Comparison of ENCODE assay signal across 30 mouse cellular contexts in genomic region chr15:101484939-101485338, GRCm38 (mm10). TPM values are rescaled to one million over a fixed set of nuclear protein-coding genes. Genes with fewer than 3 reads are reported as not detected.
DNase-seq lines count a peak whose midpoint lies in the region; ATAC-seq and TF ChIP-seq lines count a peak whose summit lies in the region.
"Had no signal": no experiment of that assay in that cellular context is flagged by ENCODE, and none has a peak within 500 bp of the region (broad histone marks: within the 10 kb centered on the region; RNA-seq: fewer than 3 reads in every experiment).

No protein-coding gene starts in this region.

- no peak for TF ChIP-seq EP300 in liver, postnatal 0 days (IDR thresholded peaks at IDR 0.05; ENCODE audit: low read depth)

- H3K9ac ChIP-seq in liver, postnatal 0 days (replicated peaks): no peak overlapping the region
- H3K9ac ChIP-seq: embryonic facial prominence, embryonic 15.5 days; forebrain, embryonic 15.5 days; heart, embryonic 13.5 days; hindbrain, embryonic 13.5 days had no signal

- H3K4me2 ChIP-seq in liver, postnatal 0 days (ENCODE audit: low read depth, low read length): peak overlapping the region; percentile 22; the same call in 1 of the 2 replicates
- H3K4me2 ChIP-seq: embryonic facial prominence, embryonic 15.5 days; forebrain, embryonic 15.5 days; heart, embryonic 13.5 days; hindbrain, embryonic 13.5 days had no signal

- H3K27me3 ChIP-seq in liver, postnatal 0 days (ENCODE audit: insufficient read depth, low read length): no peaks in the 10 kb centered on the region
- H3K27me3 ChIP-seq in kidney, adult 2 months (replicated peaks; ENCODE audit: control insufficient read depth, insufficient read depth, low read length): no peaks in the 10 kb centered on the region
- H3K27me3 ChIP-seq: embryonic facial prominence, embryonic 15.5 days; forebrain, embryonic 15.5 days; hindbrain, embryonic 13.5 days had no signal

- ATAC-seq in liver, postnatal 0 days: peak; percentile 65
- ATAC-seq in common myeloid progenitor, adult 5-6 weeks (replicated peaks; ENCODE audit: low read depth, poor library complexity, severe bottlenecking): 0 out of 2 replicates have a peak, but pooled peaks have one; percentile 19
- peak; percentile 49 for ATAC-seq in megakaryocyte, adult 5-6 weeks (ENCODE audit: poor library complexity, severe bottlenecking)
- ATAC-seq in erythroid progenitor cell, adult 5-6 weeks (replicated peaks; ENCODE audit: low FRiP score, poor library complexity, severe bottlenecking): no peak
- ATAC-seq: CD4-positive, CD25-positive, alpha-beta regulatory T cell, adult 4 months; forebrain, embryonic 15.5 days; hindbrain, postnatal 0 days had no signal

- no peak for TF ChIP-seq POLR2A in kidney, adult 2 months (IDR thresholded peaks at IDR 0.05; ENCODE audit: low read depth, low read length)

- H3K27ac ChIP-seq in liver, postnatal 0 days (ENCODE audit: low read depth): no peak overlapping the region
- no peak overlapping the region for H3K27ac ChIP-seq in kidney, adult 2 months (ENCODE audit: insufficient read depth, low read depth, low read length)
- H3K27ac ChIP-seq: embryonic facial prominence, embryonic 15.5 days; forebrain, embryonic 15.5 days; heart, embryonic 13.5 days; hindbrain, embryonic 13.5 days; hindbrain, postnatal 0 days had no signal

- H3K4me1 ChIP-seq in liver, postnatal 0 days (ENCODE audit: insufficient read depth): peaks cover 6% of the 10 kb centered on the region; the same call in 1 of the 2 replicates
- H3K4me1 ChIP-seq in kidney, adult 2 months (ENCODE audit: control insufficient read depth, insufficient read depth, low read length): no peaks in the 10 kb centered on the region
- H3K4me1 ChIP-seq: embryonic facial prominence, embryonic 15.5 days; forebrain, embryonic 15.5 days had no signal

- H3K4me3 ChIP-seq in liver, postnatal 0 days (ENCODE audit: low read depth, low read length): no peak overlapping the region
- H3K4me3 ChIP-seq in kidney, adult 2 months (ENCODE audit: insufficient read depth, low read depth, low read length): no peak overlapping the region
- H3K4me3 ChIP-seq: embryonic facial prominence, embryonic 15.5 days; erythroblast, embryonic 14.5 days; forebrain, embryonic 15.5 days; heart, embryonic 13.5 days; hindbrain, embryonic 13.5 days had no signal

- DNase-seq in liver, postnatal 0 days: peak; percentile 24
- DNase-seq in liver (no peak), NIH3T3 (ENCODE audit: low read depth) (peak; percentile 29)
- DNase-seq in cerebellum, adult 9-11 months: no peak
- DNase-seq in kidney, adult 2 months: no peak
- DNase-seq: adrenal gland, postnatal 10 days; cerebellum, adult 11-12 months; cerebellum, adult 9-10 months; cerebellum, postnatal 36 days; gastrocnemius, postnatal 36 days; heart, adult 18-20 months; heart, postnatal 4 days; kidney, adult 11 months had no signal

- TF ChIP-seq CTCF in liver, postnatal 0 days (IDR thresholded peaks at IDR 0.05; ENCODE audit: low read depth): no peak
- TF ChIP-seq CTCF in kidney, adult 2 months (conservative IDR thresholded peaks at IDR 0.05; ENCODE audit: insufficient read depth, insufficient read length, low read depth, low read length): no peak

- H3K9me3 ChIP-seq in liver, postnatal 0 days (ENCODE audit: low read length): no peaks in the 10 kb centered on the region
- H3K9me3 ChIP-seq: embryonic facial prominence, embryonic 15.5 days; forebrain, embryonic 15.5 days; heart, embryonic 13.5 days; hindbrain, embryonic 13.5 days had no signal

- no peaks in the 10 kb centered on the region for H3K36me3 ChIP-seq in liver, postnatal 0 days (replicated peaks; ENCODE audit: insufficient read depth, low read length)
- no peaks in the 10 kb centered on the region for H3K36me3 ChIP-seq in kidney, adult 2 months (ENCODE audit: control insufficient read depth, insufficient read depth, low read length)
- H3K36me3 ChIP-seq: embryonic facial prominence, embryonic 15.5 days; forebrain, embryonic 15.5 days; G1E; heart, embryonic 13.5 days; hindbrain, embryonic 13.5 days had no signal

- 72% methylated on average over 1 of the region's 1 CpGs for WGBS in liver, postnatal 0 days (ENCODE audit: insufficient replicate concordance)
- 88% methylated on average over 1 of the region's 1 CpGs for WGBS in kidney, adult 2 months

RNA-seq across cellular contexts. Expression of gene Krt83, which starts 6.4 kb away (rescaled TPM):
- polyA plus RNA-seq in liver, postnatal 0 days (2015; fragmentation: Nextera tagmentation; extraction: Ambion mirVana): 0.33 and 0.58 TPM in 2 replicates
- total RNA-seq in common myeloid progenitor, adult 5-6 weeks (2017): not detected in 2 replicates
- total RNA-seq in megakaryocyte, adult 5-6 weeks (2015): 1.5 and 2.5 TPM in 2 replicates
- 0.73 and 1.1 TPM in 2 replicates for total RNA-seq in megakaryocyte, adult 5-6 weeks (2017)
- not detected in 2 replicates for total RNA-seq in erythroid progenitor cell, adult 5-6 weeks (2015; ENCODE audit: low replicate concordance)
- not detected in 2 replicates for total RNA-seq in erythroid progenitor cell, adult 5-6 weeks (2017; ENCODE audit: low replicate concordance)
- polyA plus RNA-seq in kidney, adult 2 months (2012; rRNA removed): 0.08 TPM in 1 of 2 replicates, not detected in the other
- total RNA-seq: adrenal gland, postnatal 10 days; adrenal gland, postnatal 4 days; G1E; gastrocnemius, adult 8-10 months; gastrocnemius, postnatal 36 days; heart, adult 18-20 months; heart, postnatal 4 days; hindbrain, postnatal 0 days had no signal
- polyA plus RNA-seq: embryonic facial prominence, embryonic 11.5 days; erythroblast, embryonic 14.5 days; forebrain, embryonic 11.5 days; forebrain, embryonic 15.5 days; G1E; heart, embryonic 13.5 days; heart, postnatal 0 days; hindbrain, embryonic 13.5 days; hindbrain, postnatal 0 days; intestine, embryonic 14.5 days had no signal

RNA-seq across cellular contexts. Expression of gene Krt86, which starts 11.7 kb away (rescaled TPM):
- not detected in 2 replicates for polyA plus RNA-seq in liver, postnatal 0 days (2015; fragmentation: Nextera tagmentation; extraction: Ambion mirVana)
- not detected in 2 replicates for total RNA-seq in common myeloid progenitor, adult 5-6 weeks (2017)
- 0.33 and 1.4 TPM in 2 replicates for total RNA-seq in megakaryocyte, adult 5-6 weeks (2015)
- total RNA-seq in megakaryocyte, adult 5-6 weeks (2017): 0.59 and 0.81 TPM in 2 replicates
- total RNA-seq in erythroid progenitor cell, adult 5-6 weeks (2015; ENCODE audit: low replicate concordance): not detected in 2 replicates
- total RNA-seq in erythroid progenitor cell, adult 5-6 weeks (2017; ENCODE audit: low replicate concordance): not detected in 2 replicates
- polyA plus RNA-seq in kidney, adult 2 months (2012; rRNA removed): not detected in 2 replicates
- total RNA-seq: adrenal gland, postnatal 10 days; adrenal gland, postnatal 4 days; gastrocnemius, adult 8-10 months; gastrocnemius, postnatal 36 days; heart, adult 18-20 months; heart, postnatal 4 days had no signal
- polyA plus RNA-seq: CD4-positive, CD25-positive, alpha-beta regulatory T cell, adult 4 months; embryonic facial prominence, embryonic 11.5 days; erythroblast, embryonic 14.5 days; forebrain, embryonic 11.5 days; forebrain, embryonic 15.5 days; G1E; heart, embryonic 13.5 days; heart, postnatal 0 days; hindbrain, embryonic 13.5 days had no signal

RNA-seq across cellular contexts. Expression of gene Krt81, which starts 21.4 kb away (rescaled TPM):
- not detected in 2 replicates for polyA plus RNA-seq in liver, postnatal 0 days (2015; fragmentation: Nextera tagmentation; extraction: Ambion mirVana)
- not detected in 2 replicates for total RNA-seq in common myeloid progenitor, adult 5-6 weeks (2017)
- total RNA-seq in megakaryocyte, adult 5-6 weeks (2015): 0.18 TPM in 1 of 2 replicates, not detected in the other
- not detected in 2 replicates for total RNA-seq in megakaryocyte, adult 5-6 weeks (2017)
- total RNA-seq in erythroid progenitor cell, adult 5-6 weeks (2015; ENCODE audit: low replicate concordance): 0.84 TPM in 1 of 2 replicates, not detected in the other
- not detected in 2 replicates for total RNA-seq in erythroid progenitor cell, adult 5-6 weeks (2017; ENCODE audit: low replicate concordance)
- not detected in 2 replicates for polyA plus RNA-seq in kidney, adult 2 months (2012; rRNA removed)
- total RNA-seq: adrenal gland, postnatal 10 days; adrenal gland, postnatal 4 days; G1E; gastrocnemius, adult 8-10 months; gastrocnemius, postnatal 36 days; heart, adult 18-20 months; heart, postnatal 4 days; hindbrain, postnatal 0 days had no signal
- polyA plus RNA-seq: CD4-positive, CD25-positive, alpha-beta regulatory T cell, adult 4 months; embryonic facial prominence, embryonic 11.5 days; erythroblast, embryonic 14.5 days; forebrain, embryonic 11.5 days; forebrain, embryonic 15.5 days; G1E; heart, embryonic 13.5 days; heart, postnatal 0 days; hindbrain, embryonic 13.5 days; intestine, embryonic 14.5 days had no signal

RNA-seq across cellular contexts. Expression of gene Gm49425, which starts 32.1 kb away (rescaled TPM):
- polyA plus RNA-seq in liver, postnatal 0 days (2015; fragmentation: Nextera tagmentation; extraction: Ambion mirVana): not detected in 2 replicates
- not detected in 2 replicates for total RNA-seq in common myeloid progenitor, adult 5-6 weeks (2017)
- not detected in 2 replicates for total RNA-seq in megakaryocyte, adult 5-6 weeks (2015)
- not detected in 2 replicates for total RNA-seq in megakaryocyte, adult 5-6 weeks (2017)
- not detected in 2 replicates for total RNA-seq in erythroid progenitor cell, adult 5-6 weeks (2015; ENCODE audit: low replicate concordance)
- not detected in 2 replicates for total RNA-seq in erythroid progenitor cell, adult 5-6 weeks (2017; ENCODE audit: low replicate concordance)
- not detected in 2 replicates for polyA plus RNA-seq in kidney, adult 2 months (2012; rRNA removed)
- total RNA-seq: adrenal gland, postnatal 10 days; adrenal gland, postnatal 4 days; G1E; gastrocnemius, adult 8-10 months; gastrocnemius, postnatal 36 days; heart, adult 18-20 months; heart, postnatal 4 days; hindbrain, postnatal 0 days had no signal
- polyA plus RNA-seq: CD4-positive, CD25-positive, alpha-beta regulatory T cell, adult 4 months; embryonic facial prominence, embryonic 11.5 days; erythroblast, embryonic 14.5 days; forebrain, embryonic 11.5 days; forebrain, embryonic 15.5 days; G1E; heart, embryonic 13.5 days; heart, postnatal 0 days; hindbrain, embryonic 13.5 days; hindbrain, postnatal 0 days; intestine, embryonic 14.5 days had no signal

RNA-seq across cellular contexts. Expression of gene Krt88, which starts 37.4 kb away (rescaled TPM):
- polyA plus RNA-seq in liver, postnatal 0 days (2015; fragmentation: Nextera tagmentation; extraction: Ambion mirVana): not detected in 2 replicates
- total RNA-seq in common myeloid progenitor, adult 5-6 weeks (2017): not detected in 2 replicates
- not detected in 2 replicates for total RNA-seq in megakaryocyte, adult 5-6 weeks (2015)
- total RNA-seq in megakaryocyte, adult 5-6 weeks (2017): not detected in 2 replicates
- total RNA-seq in erythroid progenitor cell, adult 5-6 weeks (2015; ENCODE audit: low replicate concordance): not detected in 2 replicates
- not detected in 2 replicates for total RNA-seq in erythroid progenitor cell, adult 5-6 weeks (2017; ENCODE audit: low replicate concordance)
- 0.18 TPM in 1 of 2 replicates, not detected in the other for polyA plus RNA-seq in kidney, adult 2 months (2012; rRNA removed)
- total RNA-seq: adrenal gland, postnatal 10 days; adrenal gland, postnatal 4 days; G1E; gastrocnemius, adult 8-10 months; gastrocnemius, postnatal 36 days; heart, adult 18-20 months; heart, postnatal 4 days; hindbrain, postnatal 0 days had no signal
- polyA plus RNA-seq: CD4-positive, CD25-positive, alpha-beta regulatory T cell, adult 4 months; embryonic facial prominence, embryonic 11.5 days; embryonic facial prominence, embryonic 15.5 days; erythroblast, embryonic 14.5 days; forebrain, embryonic 11.5 days; forebrain, embryonic 15.5 days; G1E; heart, embryonic 13.5 days; heart, postnatal 0 days; hindbrain, embryonic 13.5 days; intestine, embryonic 14.5 days had no signal

Comparison
In these comparisons a context has a peak if more than half of its experiments do, and no peak if none do; other contexts are left out.
1. DNase-seq: peak in liver, postnatal 0 days (single experiment) and NIH3T3 (single experiment); none in liver (single experiment), cerebellum, adult 9-11 months (single experiment) and kidney, adult 2 months (single experiment).